Mouse (Mus musculus) cerebellum, adult 9-11 months (tissue): ENCODE data around the gene Lcn10.
"Not testable (repeated sequence)": the region's sequence is repeated elsewhere in the genome, so short reads cannot be mapped to it uniquely, and the experiment has no call there.

Source experiments
- DNase-seq: peaks from one replicate; pipeline ENCODE4 v3.0.0; 2022

The Lcn10 gene

DNA sequence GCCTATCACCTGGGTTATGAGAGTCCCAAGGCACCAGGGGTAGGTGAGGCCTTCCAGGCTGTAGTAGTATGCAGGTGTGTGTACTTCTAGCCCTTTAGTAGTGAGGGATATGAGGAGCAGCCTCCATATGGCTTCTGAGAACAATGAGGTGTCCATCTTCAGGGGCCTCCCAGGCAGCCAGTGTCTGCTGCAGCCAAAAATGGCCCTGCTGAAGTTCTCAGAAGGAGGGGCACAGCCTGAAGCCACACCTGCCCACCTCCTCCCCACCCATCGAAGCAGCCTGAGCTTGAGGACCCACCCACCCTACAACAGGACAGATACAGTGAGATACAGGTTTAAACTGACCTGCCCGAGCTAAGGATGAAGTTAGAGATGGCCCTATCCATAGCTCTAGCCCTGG is at the start of gene Lcn10:
Lcn10 (plus strand) TSS at position 301 of the 400 bp plus-strand sequence.
- DNase-seq, result no peak

DNA sequence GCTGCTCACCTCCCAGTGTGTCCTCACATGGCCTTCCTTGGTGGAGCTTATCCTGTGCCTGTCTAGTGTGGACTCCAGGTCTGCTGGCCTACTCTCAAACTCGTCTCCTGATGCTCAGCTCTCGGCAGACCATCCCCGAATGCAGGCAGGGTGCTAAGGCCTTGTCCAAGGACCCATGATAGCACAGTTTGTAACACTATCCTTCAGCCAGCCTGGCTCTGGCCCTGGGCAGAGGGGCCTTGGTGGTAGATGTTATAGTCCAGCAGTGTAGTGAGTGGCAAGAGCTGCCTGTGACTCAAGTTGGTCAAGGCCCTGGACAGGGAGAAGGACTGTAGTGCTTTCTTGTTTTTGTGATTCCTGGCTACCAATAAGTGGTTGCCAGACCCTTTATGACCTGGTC is 48.9 kb upstream of the Lcn10 start:
- DNase-seq, result no peak

DNA sequence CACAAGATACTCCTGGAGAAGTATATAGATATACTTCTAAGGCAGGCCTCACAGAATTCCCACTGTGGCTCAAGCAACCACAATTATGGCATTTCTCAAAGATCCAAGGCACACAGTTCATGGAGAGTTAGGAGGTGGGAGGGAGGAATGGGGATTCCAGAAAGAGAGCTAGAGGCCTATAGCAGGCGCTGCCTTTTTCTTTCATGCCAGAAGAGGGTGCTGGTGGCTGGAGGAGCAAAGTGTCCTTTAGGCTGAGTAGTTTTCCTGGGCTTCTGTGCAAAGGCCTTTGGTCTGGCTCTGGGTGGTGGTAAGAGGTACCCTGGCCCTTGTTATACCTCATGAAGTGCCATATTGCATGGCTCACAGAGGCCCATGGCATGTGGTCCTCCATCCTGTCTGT is 48.5 kb upstream of the Lcn10 start:
- no peak for DNase-seq

DNA sequence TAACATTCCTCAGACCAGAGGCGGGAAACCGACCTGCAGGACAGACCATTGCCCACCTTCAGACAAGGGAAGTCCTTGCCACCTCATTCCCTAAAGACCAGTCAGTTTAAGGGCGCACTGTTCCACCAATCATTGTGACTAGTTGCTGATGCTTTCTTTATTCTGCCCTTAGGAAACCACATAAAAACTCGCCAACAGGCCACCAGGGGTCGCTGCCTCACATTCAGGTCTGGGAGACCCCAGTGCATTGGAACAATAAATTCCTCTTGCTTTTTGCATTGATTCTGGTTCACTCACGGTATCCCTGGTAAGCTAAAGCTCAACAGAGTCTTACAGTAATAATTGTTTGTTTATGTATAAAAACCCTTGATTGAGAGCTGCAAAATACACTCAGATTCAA is 42.6 kb upstream of the Lcn10 start:
- no peak for DNase-seq

DNA sequence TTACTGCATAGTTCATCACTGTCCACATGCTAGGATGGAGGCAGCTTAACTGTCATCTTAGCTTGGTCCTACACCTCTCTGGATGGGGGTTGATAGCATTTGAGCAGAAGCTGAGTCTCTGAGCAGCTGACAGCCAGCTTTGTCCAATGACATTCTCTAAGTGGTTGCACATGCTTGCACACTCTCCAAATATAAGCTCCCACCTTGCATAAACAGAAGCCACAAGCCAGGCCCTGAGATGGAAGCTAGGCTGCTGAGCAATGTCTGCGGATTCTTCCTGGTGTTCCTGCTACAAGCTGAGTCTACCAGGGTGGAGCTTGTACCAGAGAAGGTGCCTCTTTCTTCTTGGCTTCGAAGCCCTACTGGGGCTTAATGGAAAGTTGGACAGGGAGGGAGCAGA is 29.6 kb upstream of the Lcn10 start, which contains the start of gene Lcn8:
Lcn8 (plus strand) TSS at position 219 of the 400 bp plus-strand sequence.
- DNase-seq, result no peak

DNA sequence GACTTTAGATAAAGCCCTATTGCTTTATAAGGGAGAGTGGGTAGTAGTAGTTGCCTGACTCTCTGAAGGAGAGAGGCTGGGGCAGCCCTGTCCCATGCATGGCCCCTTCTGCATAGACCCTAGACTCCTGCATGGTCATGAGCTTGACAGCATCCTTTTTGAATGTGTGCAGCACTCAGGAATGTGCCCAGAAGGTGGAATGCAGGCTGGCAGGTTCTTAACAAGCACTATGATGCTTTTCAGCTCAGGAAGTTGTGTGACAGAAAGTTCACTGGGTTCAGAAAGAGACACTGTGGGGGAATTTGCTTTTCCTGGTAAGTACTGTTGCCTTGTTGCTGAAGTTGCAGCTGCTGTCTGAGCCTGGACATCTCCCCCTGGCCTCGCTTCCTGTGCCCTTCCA is 28.0 kb upstream of the Lcn10 start:
- DNase-seq, result no peak

DNA sequence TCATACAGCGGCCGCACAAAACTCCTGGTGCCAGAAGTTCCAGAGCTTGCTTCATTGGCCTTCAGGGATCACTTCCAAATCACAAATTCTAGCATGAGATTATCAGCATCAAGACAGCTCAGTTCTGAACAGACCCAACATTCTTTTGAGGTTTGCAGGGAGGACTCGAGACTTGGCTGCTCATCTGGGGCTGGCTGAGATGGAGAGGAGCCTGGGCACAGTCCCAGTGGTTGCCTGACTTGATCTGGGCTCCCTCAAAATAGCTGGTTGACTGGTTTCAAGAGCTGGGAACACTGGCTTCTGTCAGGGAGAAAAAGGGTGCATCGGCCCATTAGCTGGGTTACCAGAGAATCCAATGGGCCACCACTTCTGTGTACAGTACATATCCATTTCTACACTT is 25.8 kb upstream of the Lcn10 start:
- DNase-seq, result peak; percentile 14

DNA sequence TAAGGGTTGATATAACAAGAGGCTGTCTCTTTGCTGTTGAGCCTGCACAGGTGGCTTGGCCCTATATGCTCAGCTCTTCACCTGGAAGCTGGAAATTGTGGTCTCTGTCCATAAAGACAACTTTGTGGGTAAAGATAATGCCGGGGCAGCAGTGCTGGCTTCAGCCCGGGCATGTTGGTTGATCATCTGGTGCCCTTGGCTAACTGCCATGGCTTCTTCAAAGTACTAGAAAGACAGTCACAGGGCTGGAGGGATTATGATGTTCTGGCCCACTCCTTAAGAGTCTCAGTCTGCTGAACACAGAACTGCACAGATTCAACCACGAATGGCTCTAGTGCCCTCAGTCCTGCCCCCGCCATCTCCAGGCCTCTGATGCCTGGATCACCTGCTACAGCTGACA is 25.3 kb upstream of the Lcn10 start:
- DNase-seq, result peak; percentile 32

DNA sequence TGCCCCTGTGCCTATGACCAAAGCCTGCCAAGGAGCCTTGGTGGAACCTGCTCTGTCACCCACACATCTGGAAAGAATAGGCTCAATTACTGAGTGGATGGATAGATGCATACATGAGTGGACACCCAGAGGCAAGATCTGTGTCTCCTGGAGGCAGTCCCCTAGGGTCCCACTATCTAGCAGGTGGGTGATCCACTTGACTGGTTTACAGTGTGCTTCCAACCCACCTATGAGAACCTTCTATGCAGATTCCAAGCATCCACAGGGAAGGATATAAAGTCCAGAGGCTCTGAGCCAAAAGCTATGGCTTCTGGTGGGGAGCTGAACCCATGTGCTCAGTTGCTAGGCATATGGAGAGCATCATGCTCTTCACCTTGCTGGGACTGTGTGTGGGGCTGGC is 24.9 kb upstream of the Lcn10 start, which contains the start of gene Lcn5:
Lcn5 (plus strand) TSS at position 301 of the 400 bp plus-strand sequence.
- DNase-seq, result no peak

DNA sequence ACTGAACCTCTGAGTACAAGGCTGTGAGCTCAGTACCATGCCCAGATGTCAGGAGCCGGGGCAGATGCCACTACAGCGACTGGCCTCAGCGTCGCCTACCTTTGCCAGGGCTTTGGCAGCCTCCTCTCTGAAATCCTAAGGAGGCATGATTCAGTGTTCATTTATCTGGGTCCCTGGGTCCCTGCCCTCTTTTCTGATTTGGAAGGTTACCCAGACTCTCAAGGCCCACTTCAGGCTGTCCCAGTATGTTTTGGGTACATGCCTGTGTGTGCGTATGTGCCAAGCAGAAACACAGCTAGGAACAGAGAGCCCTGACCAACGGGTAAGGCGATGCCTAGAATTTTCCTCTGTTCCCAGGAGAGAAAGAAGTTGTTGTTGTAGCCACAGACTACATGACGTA is 22.2 kb upstream of the Lcn10 start:
- DNase-seq, result no peak

DNA sequence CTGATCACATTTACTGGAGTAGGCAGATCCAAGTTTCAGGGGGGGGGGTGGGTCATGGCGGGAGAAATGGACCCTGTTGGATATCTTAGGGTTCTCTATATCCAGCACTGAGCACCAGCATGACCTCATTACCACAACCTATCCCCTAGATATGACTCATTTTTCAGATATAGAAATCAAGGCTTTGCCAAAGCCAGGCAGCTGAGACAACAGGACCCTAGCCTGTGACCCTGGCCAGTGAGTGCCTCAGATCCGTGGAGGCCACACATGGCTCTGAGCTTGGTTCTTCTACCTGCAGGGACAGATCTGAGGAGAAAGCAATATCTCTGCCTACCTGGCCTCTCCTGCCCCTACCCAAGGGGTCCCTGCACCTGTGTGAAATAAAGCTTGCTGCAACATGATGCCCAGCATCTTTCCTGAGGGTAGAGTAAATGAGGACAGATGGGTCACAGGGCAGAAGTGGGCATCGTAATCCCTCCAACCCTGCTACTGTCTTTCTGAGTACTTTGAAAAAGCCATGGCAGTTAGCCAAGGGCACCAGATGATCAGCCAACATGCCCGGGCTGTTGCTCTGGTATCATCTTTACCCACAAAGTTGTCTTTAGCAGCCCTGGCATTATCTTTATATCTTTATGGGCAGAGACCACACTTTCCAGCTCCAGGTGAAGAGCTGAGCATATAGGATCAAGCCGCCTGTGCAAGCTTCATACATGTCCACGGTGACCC is 21.1 kb upstream of the Lcn10 start:
- no peak for DNase-seq

DNA sequence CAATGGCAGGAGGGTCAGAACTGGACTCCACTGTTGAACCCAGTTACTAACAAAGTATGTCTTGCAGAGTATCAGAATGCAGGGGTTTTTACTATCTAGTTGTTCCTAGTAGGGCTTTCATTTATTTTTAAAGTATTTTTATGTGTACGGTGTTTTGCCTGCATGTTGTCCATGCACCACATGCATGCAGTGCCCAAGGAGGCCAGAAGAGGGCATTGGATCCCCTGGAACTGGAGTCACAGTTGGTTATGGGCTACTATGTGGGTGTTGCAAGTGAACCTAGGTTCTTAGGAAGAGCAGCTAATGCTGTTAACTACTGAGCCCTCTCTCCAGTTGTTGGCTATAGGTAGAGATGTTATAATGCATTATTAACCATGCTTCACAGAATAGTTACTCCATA is 19.0 kb upstream of the Lcn10 start:
- no peak for DNase-seq

DNA sequence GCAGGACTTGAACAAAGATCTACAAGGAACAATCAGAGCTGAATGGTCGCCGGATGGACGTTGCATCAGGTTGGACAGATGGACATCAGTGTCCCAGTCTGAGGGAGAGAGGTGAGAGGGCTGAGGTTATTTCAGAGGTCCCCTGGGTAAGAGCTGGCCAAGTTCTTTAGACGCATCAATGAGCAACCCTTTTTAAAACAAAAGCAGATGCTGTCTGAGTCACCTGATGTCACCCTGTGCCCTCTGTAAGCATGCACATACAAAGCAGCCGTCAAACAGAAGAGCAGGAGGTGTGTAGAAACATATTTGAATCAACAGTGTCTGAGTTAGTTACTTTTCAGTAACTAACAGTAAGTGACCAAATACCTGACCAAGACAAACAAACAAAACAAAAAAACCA is 18.4 kb upstream of the Lcn10 start:
- no peak for DNase-seq

DNA sequence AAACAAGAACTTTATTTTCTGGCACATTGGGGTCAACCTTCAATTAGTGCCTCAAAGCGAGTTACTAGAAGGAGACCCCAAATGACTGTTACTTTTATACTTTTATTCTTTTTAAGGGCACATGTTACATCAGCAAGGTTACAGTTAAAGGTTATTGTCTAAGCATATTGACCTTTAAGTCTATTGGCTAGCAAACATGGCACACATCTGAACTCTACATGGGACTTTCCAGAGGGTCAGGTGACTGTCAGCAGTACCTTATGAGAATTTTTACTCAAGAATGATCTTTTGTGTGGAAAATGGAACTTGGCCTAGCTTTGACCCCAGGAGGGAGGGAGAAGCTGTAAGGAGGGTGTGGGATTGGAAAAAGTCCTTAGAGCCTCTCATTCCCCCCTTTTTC is 16.0 kb upstream of the Lcn10 start:
- DNase-seq, result no peak

DNA sequence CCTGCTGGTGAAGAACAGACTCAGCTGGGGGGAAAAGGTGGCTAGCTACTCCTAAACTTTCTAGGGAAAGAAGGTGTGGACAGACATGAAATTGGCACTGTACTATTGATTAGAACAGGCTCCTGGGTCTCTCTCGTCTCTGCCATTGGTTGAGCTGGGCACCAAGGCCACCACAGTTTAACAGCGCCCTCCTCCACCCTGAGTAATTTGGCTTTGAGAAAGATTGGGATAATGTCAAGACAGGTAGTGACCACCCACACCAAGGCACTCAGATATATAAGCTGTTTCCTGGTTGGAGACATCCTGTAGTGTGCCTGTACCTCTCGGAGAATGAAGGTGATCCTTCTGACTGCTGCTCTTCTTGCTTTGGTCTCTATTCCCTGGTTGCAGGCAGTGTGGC is 6.0 kb upstream of the Lcn10 start, which contains the start of gene Lcn6:
Lcn6 (plus strand) TSS at position 301 of the 400 bp plus-strand sequence.
- no peak for DNase-seq

DNA sequence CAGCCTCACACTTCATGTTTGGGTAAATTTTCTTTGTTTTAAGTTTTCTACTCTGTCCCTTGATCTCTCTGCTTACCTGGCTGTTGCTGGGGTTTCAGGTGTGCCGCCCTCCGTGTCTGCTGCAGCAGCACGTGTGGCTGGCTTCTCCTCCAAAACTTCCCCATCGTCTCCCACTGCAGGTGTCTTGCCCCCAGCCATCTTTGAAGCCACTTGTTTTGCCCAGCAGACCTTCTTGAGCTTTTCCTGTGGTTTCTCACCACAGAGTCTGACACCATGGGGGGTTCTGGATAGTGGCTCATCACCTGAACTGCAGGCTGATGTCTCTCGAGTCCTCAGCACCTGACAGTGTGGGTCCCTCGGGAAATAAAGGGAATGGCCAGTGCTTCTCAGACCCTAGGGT is 3.0 kb upstream of the Lcn10 start:
- DNase-seq, result no peak

DNA sequence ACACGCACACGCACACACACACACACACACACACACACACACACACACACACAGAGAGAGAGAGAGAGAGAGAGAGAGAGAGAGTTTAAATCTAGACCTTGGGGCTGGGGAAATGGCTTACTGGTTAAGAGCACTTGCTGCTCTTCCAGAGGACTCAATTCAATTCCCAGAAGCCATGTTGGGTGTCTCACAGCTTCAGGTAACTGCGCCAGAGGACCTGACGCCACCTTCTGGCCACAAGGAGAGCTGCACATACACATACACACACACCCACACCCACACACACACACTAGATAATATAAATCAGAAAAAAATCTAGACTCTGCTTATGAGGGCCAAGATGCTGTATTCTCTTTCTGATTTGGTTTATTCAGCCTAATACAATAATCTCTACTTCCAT is 4.4 kb downstream of the Lcn10 start:
- DNase-seq, result no peak

DNA sequence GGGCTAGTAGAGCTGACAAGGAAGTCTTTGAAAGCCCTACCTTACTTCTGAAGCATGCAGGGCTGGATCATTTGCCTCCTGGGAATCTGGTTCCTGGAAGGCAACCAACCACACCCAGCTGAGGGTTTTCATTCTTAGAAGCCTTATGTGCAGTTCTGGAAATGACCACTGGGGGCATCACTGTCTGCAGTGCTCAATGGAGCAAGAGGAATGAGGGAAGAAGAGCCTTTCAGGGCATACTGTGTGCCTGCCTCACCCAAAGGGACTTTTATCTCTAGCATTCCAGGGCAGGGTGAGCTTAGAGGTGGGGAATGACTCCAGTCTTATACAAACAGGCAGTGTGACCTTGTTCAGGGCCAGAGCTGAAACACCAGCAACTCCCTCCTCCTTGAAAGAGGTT is 12.1 kb downstream of the Lcn10 start:
- DNase-seq, result peak; percentile 33

DNA sequence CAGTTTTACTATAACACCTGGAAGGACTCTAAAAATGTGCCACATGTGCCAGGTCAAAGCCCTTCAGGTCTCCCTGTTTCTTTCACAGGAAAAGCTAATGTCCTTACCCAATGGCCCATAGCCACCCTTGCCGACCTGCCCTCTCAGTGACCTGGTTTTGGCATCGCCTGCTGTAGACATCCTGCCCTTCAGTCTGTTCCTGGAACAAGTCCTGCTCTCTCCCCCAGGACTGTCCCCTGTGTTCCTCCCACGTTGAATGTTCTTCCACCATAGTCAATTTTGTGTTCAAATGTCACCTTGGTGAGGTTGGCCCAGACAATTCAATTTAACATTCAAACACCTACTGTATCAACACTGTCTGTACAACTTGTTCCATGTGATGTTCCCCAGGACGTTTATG is 14.4 kb downstream of the Lcn10 start:
- no peak for DNase-seq

DNA sequence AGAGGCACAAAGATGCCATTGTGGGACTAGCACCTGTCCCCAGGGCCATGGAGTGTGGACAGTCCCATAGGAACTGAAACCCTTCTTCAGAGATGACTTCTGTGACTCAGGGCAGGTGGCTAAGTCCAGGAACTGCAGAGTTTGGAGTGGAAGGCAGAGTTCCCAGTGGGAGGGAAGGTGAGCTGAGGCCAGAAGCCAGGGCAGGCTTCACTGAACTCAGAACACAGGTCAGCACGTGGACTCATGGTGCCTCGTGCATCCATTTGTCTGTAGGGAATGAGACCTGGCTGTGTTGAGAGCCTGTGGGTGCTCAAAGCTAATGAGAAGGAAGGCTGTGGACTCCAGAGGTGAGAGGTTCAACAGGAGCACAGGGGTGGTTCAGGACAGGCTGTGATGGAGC is 16.2 kb downstream of the Lcn10 start:
- no peak for DNase-seq

DNA sequence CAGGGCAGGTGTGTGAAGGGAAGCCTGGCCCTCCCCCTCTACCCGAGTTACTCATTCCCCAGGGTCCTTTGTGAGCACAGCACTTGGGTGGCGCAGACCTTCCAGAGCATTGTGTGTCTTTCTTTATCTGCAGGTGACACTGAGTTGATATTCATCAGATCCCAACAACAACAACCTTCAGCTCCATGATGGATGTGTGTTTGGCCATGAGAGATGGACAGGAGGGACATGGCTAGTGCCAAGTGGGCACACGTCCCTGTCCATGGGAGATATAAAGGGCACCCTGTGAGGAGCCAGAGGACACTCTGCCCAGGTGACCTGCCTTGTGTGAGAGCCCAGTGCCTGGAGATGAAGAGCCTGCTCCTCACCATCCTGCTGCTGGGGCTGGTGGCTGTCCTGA is 17.2 kb downstream of the Lcn10 start, which contains the start of gene Obp2a:
Obp2a (plus strand) TSS at position 301 of the 400 bp plus-strand sequence.
- not testable (repeated sequence) for DNase-seq

DNA sequence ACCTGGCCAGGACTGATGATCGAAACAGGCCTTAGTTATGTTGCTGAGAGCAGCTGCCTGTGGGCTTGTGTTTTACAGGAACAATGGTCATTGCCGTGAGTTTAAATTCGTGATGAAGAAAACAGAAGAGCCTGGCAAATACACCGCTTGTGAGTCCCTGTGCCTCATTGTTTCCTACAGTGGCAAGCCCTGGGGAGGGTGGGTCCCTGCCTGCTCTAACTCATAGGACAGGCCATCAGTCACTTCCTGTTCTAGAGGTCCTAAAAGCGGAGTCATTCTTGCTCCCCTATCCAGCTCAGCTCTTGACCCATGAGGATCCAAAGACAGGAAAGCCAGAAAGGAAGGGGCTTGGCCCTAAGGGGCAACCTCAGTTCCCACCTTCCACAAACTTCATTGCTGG is 18.5 kb downstream of the Lcn10 start:
- DNase-seq, result no peak

DNA sequence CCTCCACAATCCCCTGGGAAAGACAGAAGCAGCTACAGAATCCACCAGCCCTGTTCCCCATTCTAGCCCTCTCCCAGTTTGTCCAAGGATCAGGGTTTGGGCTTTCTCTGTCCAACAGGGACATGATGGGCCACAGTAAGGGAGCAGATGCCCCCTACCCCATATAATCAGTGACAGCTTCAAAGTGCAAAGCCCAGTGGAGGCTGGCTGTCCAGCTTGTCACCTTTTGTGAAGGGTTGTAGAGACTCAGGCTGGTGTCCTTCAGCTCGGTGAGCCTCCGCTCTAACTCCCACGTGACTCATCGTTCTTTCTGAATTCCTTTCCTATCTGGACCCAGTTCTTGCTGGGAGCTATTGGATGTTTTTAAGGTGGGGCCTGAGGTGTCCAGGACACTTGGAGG is 21.2 kb downstream of the Lcn10 start:
- DNase-seq, result no peak

DNA sequence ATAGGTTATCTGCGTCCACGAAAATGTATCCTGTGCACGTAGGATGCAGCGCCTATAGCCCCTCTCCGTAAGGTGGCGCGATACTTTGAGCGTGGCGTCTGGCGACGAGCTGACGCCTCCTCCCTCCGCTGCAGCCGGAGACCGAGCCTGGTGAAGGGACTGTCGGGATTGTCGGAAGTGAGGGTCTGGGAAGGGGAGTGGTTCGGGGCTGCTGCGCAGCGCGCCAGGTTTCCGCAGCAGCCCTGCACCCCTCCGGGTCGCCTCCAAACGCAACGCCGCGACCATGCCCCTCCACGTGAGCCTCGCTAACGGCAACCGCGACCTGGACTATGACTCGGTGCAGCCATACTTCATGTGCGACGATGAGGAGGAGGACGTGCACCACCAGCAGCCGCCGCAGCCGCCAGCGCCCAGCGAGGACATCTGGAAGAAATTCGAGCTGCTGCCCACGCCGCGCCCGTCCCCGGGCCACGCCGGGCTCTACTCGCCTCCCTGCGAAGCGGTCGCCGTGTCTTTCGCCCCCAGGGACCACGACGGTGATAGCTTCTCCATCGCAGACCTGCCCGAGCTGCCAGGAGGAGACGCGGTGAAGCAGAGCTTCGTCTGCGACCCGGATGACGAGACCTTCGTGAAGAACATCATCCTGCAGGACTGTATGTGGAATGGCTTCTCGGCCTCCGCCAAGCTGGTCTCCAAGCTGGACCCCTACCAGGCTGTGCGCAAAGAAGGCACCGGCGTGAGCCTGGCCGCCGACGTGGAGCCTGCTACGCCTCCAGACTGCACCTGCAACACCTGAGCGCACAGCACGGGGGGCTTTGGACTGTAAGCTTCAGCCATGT is 24.3 kb downstream of the Lcn10 start, which contains the start of gene Bmyc:
Bmyc (plus strand) TSS at position 97 of the 839 bp plus-strand sequence.
- peak; percentile 89 for DNase-seq
